Mouse (Mus musculus) frontal cortex, postnatal 10 days (tissue): ENCODE results near the gene Krt88.

Experiments used
- DNase-seq, 2 experiments: peaks; one replicate each; pipeline ENCODE4 v3.0.0; 2022; ENCODE audit warnings: low spot score in 2 of 2, mixed read lengths in 1 of 2

Krt88 gene

DNA sequence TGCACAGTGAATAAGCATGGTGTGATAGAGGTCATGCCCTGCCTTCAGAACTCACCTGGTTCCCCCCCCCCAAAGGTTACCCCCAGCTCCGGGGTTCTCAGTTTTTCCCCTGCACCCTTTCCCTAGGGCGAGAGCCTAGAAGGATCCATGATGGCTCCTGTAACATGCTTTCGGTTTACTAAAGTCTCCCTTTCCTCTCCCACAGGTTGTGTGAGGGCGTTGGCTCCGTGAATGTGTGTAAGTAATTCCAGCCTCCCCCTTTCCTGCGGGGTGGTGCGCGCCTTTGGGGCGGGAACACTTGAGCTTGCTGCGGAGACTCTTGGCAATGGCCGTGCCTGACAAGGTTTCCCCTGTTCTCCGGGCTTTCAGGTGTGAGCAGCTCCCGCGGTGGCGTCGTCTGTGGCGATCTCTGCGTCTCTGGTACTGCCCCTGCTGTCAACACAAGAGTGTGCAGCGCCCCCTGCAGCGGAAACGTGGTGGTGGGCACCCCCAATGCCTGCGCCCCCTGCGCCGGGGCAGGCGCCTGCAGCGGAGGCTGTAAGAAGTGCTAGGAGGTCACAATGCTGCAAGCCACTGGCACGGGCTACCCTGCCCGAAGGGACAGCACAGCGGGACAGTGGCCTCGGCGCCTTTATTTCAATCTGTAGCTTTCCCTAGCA lies 31.6 kb downstream of the Krt88 start:
- peak in 1 of 2 experiments; percentile 50 for DNase-seq

DNA sequence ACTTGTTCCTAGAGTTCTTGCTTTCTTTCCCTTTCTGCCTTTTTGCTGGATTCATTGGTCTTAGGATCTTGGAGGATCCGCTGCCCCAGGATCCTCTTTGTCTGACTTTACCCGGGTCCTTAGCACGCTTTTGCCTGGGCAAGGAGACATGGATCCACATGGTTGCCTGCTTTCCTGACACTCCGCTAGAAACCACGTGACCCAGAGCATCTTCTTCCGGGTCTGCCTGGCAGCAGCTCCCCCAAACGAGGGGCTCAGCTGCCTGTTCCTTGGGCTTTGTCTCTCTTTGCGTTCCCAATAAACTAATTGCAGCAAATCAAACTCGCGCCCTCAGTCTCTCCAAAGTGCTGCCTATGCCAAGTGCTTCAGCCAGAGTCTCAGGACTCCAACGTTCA lies 32.1 kb downstream of the Krt88 start:
- DNase-seq, result no peak

DNA sequence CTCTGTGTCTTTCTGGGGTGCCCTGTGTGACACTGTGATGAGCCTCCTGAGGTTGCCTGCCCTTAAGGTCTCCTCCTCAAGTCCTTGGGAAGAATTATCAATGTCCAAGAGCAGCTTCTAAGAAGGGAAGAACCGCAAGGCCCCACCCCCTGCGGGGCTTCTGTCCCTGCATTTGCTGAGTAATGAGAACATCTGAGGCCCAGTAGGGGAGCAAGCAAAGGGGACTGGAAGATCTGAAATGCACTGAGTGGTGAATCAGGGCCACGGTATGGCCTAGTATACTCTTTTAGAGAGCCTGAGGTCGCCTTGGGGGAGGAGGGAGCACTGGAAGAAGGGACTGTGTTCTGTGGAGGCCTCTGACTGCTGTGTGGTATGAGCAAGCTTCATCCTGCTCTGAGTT lies 34.5 kb downstream of the Krt88 start:
- DNase-seq, result no peak

DNA sequence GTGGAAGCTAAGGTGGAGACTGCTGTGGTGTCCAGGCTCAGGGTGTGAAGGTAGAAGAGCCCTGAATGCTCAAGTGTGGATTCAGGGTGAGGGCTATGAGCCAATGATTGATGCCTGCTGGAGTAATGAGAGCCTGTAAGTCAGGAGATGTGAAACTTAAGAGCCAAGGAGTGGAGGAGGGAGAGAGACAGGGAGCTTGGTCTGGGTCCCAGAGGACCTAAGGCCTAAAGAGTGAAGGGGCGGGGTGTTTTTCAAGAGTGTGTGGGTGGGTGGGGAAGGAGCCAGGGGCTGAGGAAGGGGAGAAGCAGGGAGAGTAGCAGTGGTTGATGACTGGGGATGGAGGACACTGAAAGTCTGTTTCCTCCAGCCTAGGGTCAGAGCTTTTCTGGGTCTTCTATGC lies 36.1 kb downstream of the Krt88 start:
- no peak for DNase-seq

DNA sequence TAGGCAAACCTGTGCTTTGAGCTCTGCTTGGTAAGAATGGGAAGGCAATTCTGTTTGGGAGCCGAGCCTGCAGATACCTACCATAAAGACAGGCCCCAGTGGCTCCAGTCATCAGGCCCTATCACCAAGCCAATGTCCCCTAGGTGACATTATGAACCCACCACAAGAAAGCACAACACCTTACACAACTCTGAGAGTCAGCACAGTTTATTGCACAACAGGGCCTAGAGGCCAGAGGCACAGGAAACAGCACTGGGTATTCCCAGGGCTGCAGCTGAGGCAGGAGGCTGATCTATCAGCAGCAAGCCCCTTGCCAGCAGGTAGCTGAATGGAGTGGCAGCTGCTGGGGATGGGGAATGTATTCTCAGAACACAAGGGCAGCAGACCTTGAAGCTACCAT lies 37.4 kb downstream of the Krt88 start:
- DNase-seq, result no peak

- DNase-seq, result no peak
Observed at GRCm38 (mm10) chr15:101485911-101486635, 38.5 kb downstream of the Krt88 start.

DNA sequence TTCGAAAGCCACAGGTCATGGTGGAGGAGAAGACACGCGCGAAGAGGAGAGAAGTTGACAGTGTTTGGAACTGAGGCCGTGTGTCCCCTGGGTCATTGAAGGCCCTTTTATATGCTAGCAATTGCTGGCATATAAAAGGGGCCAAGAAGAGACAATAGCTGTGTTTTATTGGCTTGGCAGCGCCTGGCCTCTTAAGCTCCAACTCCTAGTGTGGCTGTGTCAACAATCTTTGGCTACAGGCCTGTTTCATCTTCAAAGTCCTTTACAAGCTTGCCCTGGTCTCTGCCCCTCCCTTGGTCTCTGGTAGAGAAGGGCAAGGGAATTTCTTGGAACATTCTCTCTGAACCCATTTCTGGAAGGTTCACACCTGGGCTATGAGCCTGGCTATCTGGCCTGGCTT lies 43.9 kb downstream of the Krt88 start, which contains the start of gene Krt83:
Krt83 (minus strand) TSS at position 82 of the 400 bp plus-strand sequence.
- no peak for DNase-seq

DNA sequence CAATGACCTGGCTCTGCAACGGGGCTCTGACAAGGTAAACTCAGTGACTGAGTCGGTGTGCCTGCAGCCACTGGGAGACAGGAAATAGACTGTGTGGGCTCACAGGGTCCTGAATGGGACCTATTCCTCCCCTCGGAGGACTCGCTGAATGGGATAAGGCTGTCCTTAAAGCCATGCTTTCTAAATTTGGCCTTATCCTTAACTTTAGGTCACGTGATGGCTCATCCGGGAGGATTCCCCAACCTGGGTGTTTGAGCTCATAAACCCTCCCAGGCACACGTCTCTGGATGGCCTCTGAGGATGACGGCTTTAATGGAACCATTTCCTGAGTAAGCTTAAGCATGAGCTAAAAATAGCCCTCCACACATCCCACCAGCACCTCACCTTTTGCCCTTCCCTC lies 45.2 kb downstream of the Krt88 start:
- DNase-seq, result no peak

DNA sequence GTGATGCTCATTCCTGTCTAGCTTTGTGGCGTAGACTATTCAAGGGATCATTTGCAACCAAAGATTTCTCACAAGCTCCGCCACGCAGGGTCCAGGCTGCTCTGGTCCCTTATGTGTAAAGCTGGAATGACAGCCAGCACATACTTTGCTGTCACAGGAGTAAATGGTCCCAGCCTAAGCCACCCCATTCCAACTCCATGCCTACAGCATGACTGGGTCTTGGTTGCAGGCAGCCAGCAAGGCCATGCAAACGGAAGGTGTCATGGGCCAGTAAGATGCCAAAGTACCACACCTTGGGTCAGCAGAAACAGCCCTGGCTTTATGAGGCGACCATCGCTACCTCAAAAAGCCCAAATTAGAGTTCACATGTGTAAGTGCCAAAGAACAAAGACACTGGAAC lies 46.2 kb downstream of the Krt88 start:
- no peak for DNase-seq

DNA sequence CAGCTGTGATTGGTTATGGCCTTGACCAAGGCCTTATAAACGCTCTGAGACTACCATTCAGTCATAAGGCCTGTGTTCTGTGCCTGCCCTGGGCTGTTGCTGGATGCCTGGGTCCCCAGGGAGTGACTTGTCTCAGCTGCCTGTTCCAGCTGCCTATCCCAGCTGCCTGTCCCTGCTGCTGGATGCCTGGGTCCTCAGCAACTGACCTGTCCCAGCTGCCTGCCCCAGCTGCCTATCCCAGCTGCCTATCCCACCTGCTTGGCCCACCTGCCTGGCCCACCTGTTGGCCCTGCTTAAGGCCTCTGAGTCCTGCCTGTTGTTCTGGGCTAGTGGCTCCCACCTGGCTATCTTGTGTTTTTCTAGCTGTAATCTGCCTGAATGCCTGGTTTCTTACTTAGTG lies 46.7 kb downstream of the Krt88 start:
- no peak for DNase-seq

DNA sequence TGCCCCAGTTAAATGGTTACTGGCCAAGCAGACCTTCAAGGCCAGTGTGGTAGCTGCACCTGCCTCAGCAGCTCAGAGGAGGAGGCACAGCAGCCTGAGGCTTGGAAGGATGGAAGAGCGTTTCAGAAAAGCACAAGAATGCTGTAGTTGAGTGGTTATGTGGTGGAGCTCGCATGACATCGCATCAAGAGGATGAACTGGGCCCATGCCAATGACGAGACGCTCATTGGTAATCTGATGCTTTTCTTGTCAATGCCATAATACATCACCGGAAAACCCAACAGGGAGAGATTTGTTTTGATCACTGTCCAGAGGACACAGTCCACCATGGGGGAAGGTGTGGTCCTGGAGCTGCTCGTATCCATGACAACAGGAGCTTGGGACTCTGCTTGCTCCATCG lies 47.7 kb downstream of the Krt88 start:
- no peak for DNase-seq

- no peak for DNase-seq
Observed at GRCm38 (mm10) chr15:101497181-101497580, 49.6 kb downstream of the Krt88 start.
